Mouse (Mus musculus): ENCODE measurements at regions not wholly inside any gene's neighbourhood (a gene's known extent, or its start where the extent isn't known, plus 50 kb on each side); places are given as distances from the start of the nearest gene placed in this dataset.

DNA sequence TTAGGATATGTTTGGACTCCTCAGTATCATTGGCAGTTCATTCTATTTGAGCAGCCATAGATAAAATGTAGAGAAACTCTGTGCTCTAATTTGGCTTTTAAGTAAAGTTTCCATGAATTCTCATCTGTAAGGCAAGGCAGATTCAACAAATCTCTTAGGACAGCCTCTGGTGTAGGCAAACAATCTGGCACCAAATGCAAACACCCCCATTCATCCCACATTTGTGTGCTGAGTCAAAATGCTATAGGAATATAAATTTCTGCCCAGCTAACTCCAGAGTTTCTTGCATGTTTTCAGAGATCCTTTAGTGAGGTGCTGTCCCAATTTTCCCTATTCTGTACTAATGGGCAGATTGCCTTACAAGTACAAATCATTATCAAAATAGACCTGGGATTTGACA is 695.7 kb upstream of the Kif18a start:
- no peak for DNase-seq (ENCODE audit: low read depth)

DNA sequence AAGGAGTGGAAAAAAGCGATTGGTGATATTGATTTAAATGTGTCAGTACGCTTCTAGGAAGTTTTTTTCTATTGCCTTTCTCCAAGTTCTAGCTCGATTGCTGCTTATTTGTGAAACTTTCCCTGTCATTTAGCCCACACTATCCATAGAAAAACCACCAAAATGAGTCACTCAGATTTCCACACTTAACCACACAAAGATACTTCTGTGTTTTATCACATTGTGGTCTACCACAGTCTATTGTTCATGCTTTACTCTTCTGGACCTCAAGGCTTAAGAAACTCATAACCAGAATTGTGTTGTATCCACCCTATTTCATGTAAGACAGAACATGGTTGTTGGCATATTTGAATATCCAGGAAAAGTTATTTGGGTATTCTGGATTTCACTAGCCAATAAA is 687.0 kb upstream of the Kif18a start:
- no peak for DNase-seq (ENCODE audit: low read depth)

GRCm38 (mm10) chr2:108600346-108600745 is 680.2 kb upstream of the Kif18a start:
- no peak for DNase-seq (ENCODE audit: low read depth)

GRCm38 (mm10) chr2:108619580-108619979 is 661.0 kb upstream of the Kif18a start:
- DNase-seq (ENCODE audit: low read depth), result no peak

GRCm38 (mm10) chr2:108622367-108623162 is 658.0 kb upstream of the Kif18a start:
- no peak for DNase-seq (ENCODE audit: low read depth)

DNA sequence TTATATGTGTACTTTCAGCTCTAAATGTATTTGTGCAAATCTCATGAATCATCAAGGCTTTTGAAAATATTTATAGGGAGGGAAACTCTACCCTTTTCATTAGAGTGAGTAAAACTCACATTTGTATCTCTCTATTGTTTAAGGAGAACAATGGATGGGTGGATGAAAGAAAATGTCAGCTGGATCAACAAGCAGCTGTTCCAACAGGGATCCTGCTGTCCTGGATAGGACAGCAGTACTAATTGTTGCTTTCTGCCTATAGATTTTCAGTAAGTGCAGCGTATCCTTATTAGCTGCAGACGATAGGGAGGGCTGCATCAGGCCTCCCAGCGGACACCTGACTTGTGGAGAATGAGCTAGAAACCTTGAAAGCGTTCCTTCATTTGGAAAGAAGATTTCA is 644.9 kb upstream of the Kif18a start:
- no peak for DNase-seq (ENCODE audit: low read depth)

DNA sequence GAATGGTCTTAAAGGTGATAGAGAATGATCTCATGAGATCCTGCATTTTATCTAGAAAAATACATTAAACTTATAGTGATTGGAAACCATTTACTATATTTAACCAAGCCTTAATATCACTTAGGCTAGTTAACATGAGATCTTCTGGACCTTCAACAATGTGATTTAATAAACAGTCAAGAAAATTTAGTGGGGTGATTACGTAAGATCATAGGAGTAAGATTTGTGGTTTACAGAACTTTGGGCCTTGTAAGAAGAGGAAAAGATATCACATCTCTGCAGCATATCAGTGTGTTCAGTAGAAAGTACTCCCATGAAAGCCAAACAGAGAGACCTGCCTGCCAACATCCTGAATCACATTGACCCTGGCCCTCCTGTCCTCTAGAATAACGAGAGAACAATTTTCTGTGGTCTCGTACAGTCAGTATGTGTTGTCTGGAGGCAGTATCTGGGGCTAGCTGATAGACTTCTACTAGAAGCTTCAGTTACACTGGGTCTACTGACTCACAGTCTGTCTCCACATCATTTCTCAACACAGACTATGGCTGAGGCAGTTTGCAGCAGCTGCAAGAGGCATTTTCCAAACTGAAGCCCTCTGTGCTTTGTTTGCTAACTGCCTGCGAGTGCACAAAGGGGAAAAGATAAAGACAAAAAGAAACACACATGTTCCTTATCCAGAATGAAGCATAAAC is 619.7 kb upstream of the Kif18a start:
- no peak for DNase-seq (ENCODE audit: low read depth)

GRCm38 (mm10) chr2:108677777-108678380 is 602.7 kb upstream of the Kif18a start:
- DNase-seq (ENCODE audit: low read depth), result no peak

DNA sequence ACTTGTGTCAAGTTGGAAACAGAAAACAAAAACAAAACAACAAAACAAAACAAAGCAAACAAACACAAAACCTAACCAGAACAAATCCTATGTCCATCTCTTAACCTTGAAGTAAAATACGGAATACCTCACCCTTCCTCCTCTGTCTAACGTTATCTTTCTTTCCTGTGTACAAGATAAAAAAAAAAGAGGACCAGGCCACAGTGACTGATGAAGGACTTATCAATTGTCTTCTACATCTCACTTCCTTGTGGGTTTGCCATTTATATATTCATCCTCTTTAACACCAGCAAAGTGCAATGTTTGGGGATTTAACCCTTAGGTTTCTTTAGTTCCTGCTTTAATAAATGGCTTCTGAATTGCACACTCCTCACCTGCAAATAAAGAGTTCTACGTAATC is 599.0 kb upstream of the Kif18a start:
- no peak for DNase-seq (ENCODE audit: low read depth)

DNA sequence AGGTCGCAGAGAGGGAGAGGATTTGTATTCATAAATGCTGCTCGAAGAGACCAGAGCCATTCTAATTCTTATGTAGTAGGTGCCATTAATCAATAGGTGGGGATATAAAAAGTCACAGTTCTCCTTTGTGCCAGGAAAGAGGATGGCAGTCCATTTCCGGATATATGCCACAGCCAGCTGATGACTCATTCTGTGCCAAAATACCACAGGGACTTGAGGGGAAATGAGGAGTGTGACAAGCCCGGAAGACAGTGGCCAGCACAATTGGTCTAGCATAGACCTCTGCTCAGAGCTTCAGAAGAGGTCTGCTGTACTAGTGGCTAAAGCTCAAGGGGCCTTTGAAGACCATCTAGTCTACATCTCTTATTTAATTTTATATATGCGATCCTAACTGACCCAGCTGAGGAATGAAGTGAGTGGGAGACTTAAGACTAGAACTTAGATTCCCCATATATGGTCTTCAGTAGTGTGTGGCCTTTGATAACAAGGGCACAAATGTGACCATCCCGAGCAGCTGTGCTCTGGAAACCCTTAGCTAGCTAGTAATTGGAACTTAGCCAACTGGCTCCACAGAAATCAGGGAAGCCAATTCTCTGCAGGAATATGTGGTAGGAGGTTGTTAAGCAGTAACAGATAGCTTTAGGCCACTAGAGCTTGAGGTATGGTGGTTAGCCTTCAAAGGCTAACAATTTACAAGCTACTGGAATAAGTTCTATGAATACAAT is 594.4 kb upstream of the Kif18a start:
- DNase-seq (ENCODE audit: low read depth), result no peak

- DNase-seq (ENCODE audit: low read depth), result peak; percentile 1
Measured at GRCm38 (mm10) chr2:108690091-108690490, 590.4 kb upstream of the Kif18a start.

GRCm38 (mm10) chr2:108691156-108692007 is 589.2 kb upstream of the Kif18a start:
- DNase-seq (ENCODE audit: low read depth), result no peak

- DNase-seq (ENCODE audit: low read depth), result no peak
Measured at GRCm38 (mm10) chr2:108701308-108701707, 579.2 kb upstream of the Kif18a start.

GRCm38 (mm10) chr2:108707856-108708855 is 572.4 kb upstream of the Kif18a start:
- no peak for DNase-seq (ENCODE audit: low read depth)

- DNase-seq (ENCODE audit: low read depth), result no peak
Measured at GRCm38 (mm10) chr2:108742079-108742478, 538.5 kb upstream of the Kif18a start.

- DNase-seq (ENCODE audit: low read depth), result no peak
Measured at GRCm38 (mm10) chr2:108743511-108743910, 537.0 kb upstream of the Kif18a start.

DNA sequence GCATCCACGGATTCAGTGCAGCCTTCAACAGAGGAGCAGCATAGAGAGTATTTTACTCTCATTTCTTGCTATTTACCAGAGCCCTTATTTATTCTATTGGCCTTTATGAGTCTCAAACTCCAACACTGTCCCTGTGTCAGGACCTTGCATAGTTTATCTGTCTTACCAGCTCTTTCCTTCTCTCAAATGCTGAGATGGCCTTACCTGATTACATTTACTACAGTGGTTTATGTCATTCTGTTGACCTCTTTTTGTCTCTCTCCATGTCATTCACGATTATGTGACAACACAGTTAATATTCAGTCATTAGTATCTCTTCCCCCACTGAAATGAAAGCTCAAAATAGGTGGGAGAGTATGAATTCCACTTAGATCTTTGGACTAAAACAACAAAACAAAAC is 535.7 kb upstream of the Kif18a start:
- DNase-seq (ENCODE audit: low read depth), result no peak

DNA sequence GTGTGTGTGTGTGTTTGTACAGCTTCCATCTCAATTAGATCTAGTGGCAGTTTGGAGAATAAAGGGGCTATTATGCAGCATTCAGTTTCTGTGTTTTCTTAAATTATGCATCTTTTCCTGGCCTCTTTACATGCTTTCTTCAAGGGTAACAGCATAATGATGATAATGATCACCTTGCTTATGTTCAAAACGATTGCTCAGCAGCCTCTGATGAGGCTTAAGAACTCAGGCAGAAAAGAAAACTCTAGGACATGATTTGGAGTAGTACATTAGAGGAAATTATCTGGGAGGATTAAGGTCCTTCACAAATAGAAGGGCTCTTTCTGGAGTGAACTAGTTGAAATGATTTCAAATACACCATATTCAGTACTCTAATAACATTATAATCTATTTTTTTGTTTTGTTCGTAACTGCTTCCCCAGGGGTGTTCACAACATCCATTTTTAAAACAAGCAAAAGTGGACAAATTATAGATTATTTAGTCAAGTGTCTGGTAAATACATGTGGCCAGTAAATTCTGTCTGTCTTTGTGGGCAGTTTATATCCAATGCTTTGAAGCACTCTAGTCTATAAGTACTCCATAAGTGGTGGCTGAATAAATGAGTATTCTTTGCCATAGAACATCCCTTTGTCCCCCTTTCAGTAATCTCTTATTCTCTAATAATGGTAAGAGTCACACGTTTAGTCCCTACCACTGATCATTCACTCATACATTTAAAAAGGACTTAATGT is 526.9 kb upstream of the Kif18a start:
- no peak for DNase-seq (ENCODE audit: low read depth)

DNA sequence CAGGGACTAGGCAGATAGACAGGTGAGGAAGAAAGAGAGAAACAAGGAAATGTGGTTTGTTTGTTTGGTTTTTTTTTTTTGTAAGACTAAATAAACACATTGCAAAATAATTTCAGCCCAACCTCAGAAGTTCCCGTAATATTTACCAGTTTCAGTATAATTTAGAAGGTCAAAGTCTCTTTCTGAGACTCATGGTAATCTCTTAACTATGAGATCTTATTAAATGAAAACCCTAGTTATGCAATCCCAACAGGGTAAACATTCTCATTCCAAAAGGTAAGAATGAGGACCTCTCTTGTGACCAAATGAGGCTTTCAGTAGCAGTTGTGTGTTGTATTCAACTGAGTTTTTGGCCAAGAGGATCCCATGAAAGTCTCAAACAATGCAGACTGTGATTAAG is 524.7 kb upstream of the Kif18a start:
- DNase-seq (ENCODE audit: low read depth), result no peak

DNA sequence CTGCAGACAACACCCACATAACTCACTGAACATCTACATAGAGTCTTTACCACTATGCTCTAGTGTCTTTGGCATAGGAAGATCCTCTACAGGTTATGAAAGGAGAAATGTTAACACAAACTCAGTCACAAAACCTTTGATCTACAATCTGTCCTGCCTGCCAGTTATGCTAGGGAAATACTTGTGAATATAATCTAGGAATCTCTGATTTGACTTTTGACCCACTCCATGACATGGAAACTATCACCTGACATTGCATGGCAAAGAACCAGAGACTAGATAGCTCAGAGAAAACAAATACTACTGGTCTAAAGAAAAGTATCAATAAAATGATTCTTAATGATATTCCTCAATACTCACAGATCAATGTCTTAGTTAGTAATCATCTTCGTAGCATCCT is 524.3 kb upstream of the Kif18a start:
- DNase-seq (ENCODE audit: low read depth), result no peak

Data from induced T-regulatory cell, adult 2 months (primary cell).